Mouse (Mus musculus) hindbrain, embryonic 14.5 days (tissue): ENCODE data around the gene Olfr1418. TPM values are rescaled to one million over a fixed set of nuclear protein-coding genes. Genes with fewer than 3 reads are reported as not detected.

Experiments used
- ATAC-seq: fragments of 200-750 bp; cut with Nextera tagmentation; 2 replicates; pipeline ENCODE4 v1.8.0; 2017; ENCODE audit warnings: moderate number of reproducible peaks, mild to moderate bottlenecking, moderate TSS enrichment, moderate library complexity; ENCODE audit not compliant: low FRiP score
- DNase-seq: peaks from one replicate; pipeline ENCODE4 v3.0.0-alpha.2; 2015; ENCODE audit warnings: low spot score
- H3K27ac ChIP-seq: fragments of 300-500 bp; sonication (generic); 2 replicates; pipeline ENCODE4 v1.5.1; 2014; ENCODE audit warnings: mild to moderate bottlenecking, moderate library complexity
- H3K27me3 ChIP-seq: fragments of 300-500 bp; sonication (generic); 2 replicates; pipeline ENCODE4 v1.6.1; 2014; ENCODE audit warnings: mild to moderate bottlenecking, low read length, mixed read lengths; ENCODE audit not compliant: control insufficient read depth, insufficient read depth
- H3K36me3 ChIP-seq: fragments of 300-500 bp; sonication (generic); replicated peaks from 2 replicates; pipeline ENCODE4 v1.6.1; 2014; ENCODE audit not compliant: control insufficient read depth, insufficient read depth
- H3K4me1 ChIP-seq: fragments of 300-500 bp; sonication (generic); replicated peaks from 2 replicates; pipeline ENCODE4 v1.6.1; 2014; ENCODE audit warnings: antibody characterized with exemption, low read length, mixed read lengths; ENCODE audit not compliant: control insufficient read depth, insufficient read depth
- H3K4me2 ChIP-seq: fragments of 300-500 bp; sonication (generic); replicated peaks from 2 replicates; pipeline ENCODE4 v1.6.1; 2014; ENCODE audit warnings: mild to moderate bottlenecking, moderate library complexity
- H3K4me3 ChIP-seq: fragments of 300-500 bp; sonication (generic); replicated peaks from 2 replicates; pipeline ENCODE4 v1.5.1; 2014; ENCODE audit warnings: mild to moderate bottlenecking, low read length
- H3K9ac ChIP-seq: fragments of 300-500 bp; sonication (generic); 2 replicates; pipeline ENCODE4 v1.6.1; 2014
- H3K9me3 ChIP-seq: fragments of 300-500 bp; sonication (generic); 2 replicates; pipeline ENCODE4 v1.6.1; 2016; ENCODE audit warnings: low read length; ENCODE audit not compliant: control insufficient read depth
- WGBS: fragments of 180-500 bp; shearing (Covaris S2); extraction: QIAGEN DNeasy Blood & Tissue Kit; methylation state at CpG from one replicate; pipeline ENCODE4 v1.1.7; 2014; 5-methylcytosine and 5-hydroxymethylcytosine counted together
- polyA plus RNA-seq: library from polyadenylated mRNA; unstranded; fragments of >200 nt; fragmentation: Nextera tagmentation; extraction: Ambion mirVana; gene quantifications from 2 replicates; pipeline ENCODE4 v1.2.1, GENCODE M21; 2014

The Olfr1418 gene
- polyA plus RNA-seq, 1 experiment from 2014 or later, result not detected

DNA sequence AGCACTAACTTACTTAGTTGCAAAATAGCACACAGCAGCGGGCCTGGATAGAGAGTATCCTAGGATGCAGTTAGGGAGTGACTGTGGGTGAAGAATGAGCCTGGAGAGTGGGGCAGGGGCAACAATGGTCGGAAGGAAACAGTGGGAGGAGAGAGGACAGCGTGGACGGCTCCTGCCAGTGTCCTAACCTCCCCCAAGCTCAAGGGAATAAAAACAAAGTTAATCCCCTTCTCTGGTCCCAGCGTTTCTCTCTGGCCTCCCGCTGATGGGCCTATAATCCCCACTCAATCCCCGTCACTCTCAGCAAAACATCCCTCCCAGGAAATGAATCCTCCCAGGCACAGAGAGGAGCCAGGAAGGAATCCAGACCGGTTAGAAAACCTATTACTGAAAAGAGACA lies 47.2 kb downstream of the Olfr1418 start:
- DNase-seq (no peak), ATAC-seq (no peak)
- WGBS, result 20% methylated on average over 8 of the region's 8 CpGs
- Histone ChIP-seq H3K9ac (no peak overlapping the region), H3K36me3 (no peaks in the 10 kb centered on the region), H3K4me3 (no peak overlapping the region), H3K4me1 (peaks cover 14% of the 10 kb centered on the region), H3K4me2 (0 out of 2 replicates have a peak overlapping the region, but pooled peaks have one; percentile 10), H3K27me3 (peaks cover 16% of the 10 kb centered on the region), H3K9me3 (no peaks in the 10 kb centered on the region), H3K27ac (no peak overlapping the region)

DNA sequence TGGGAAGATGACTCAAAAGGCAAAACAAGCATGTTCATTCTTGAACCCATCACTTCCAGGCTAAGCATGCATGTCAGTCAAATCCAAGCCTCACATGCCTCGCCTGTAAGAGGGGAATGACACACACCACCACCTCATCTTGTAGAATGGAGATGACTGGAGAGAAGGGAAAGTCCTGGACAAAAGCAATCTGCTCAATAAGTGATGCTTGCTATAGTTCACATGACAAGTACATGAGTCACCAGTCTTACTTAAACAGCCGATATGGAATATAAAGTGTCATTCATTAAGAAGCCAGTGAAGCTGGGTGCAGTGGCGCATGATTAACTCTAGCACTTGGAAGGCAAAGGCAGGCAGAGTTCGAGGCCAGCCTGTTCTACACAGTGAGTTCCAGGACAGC lies 47.7 kb downstream of the Olfr1418 start:
- 66% methylated on average over 4 of the region's 4 CpGs for WGBS

DNA sequence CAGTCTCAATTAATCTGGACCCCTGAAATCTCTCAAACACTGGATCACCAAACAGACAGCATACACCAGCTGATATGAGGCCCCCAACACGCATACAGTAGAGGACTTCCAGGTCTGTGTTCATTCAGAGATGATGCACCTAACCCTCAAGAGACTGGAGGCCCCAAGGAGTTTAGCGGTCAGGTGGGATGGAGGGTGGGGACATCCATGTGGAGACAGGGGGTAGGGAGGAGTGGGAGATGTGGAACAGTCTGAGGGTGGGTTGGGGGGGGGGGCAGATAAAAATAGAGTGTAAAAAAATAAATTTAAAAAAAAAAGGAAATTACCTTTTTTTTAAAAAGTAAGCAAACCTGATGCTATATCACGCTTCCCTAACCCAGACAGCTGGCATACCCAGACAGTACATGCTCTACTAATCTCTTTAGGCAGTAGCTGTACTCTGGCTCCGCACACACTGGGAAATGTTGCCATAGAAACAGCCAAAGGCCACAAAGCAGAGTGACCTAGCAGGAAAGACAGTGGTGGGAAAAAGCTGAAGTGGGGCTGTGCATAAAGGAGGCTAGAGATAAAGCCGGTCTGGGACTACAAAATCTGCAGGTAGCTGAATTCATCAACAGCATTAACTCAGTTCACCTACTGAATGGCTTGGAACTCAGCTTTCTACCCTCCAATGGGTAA lies 49.0 kb downstream of the Olfr1418 start:
- DNase-seq (peak; percentile 68), ATAC-seq (peak; percentile 93)
- WGBS, result 36% methylated on average over 5 of the region's 5 CpGs
- H3K4me3 ChIP-seq, result no peak overlapping the region
- peaks cover 7% of the 10 kb centered on the region for H3K4me1 ChIP-seq
- no peak overlapping the region; the same call in 1 of the 2 replicates for H3K4me2 ChIP-seq
- H3K27me3 ChIP-seq, result peaks cover under 1% of the 10 kb centered on the region; the same call in 1 of the 2 replicates
- peak overlapping the region; percentile 54; the same call in 1 of the 2 replicates for H3K27ac ChIP-seq
- no peak overlapping the region for H3K9ac ChIP-seq
- no peaks in the 10 kb centered on the region for H3K9me3 ChIP-seq
- H3K36me3 ChIP-seq, result no peaks in the 10 kb centered on the region

More for the DNA sequence above, 47.7 kb downstream of the Olfr1418 start:
- Histone ChIP-seq H3K27me3 (peaks cover 13% of the 10 kb centered on the region), H3K4me2 (no peak overlapping the region), H3K9ac (no peak overlapping the region), H3K36me3 (no peaks in the 10 kb centered on the region), H3K4me3 (no peak overlapping the region), H3K27ac (no peak overlapping the region), H3K4me1 (peaks cover 14% of the 10 kb centered on the region), H3K9me3 (no peaks in the 10 kb centered on the region)
- DNase-seq (no peak), ATAC-seq (no peak)

DNA sequence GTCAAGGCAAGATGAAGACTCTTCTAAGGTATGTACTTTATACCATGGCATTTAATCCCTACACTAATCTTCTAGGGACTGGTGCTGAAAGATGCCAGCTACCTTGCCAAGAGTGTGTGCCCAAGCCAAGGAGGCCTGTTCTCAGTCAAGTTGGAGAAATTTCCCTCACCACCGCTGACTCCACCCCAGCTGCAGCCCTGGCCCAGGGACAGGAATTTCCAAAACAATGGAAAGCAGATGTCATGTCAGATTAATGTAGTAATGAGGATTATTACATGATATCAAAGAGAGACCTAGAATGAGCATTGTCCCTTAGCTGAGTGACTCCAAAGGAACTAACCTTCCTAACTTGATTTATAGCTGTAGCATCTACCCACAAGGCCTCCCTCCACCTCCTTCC lies 50.0 kb downstream of the Olfr1418 start:
- Histone ChIP-seq H3K4me1 (peaks cover 7% of the 10 kb centered on the region), H3K36me3 (no peaks in the 10 kb centered on the region), H3K4me2 (no peak overlapping the region), H3K9me3 (no peaks in the 10 kb centered on the region), H3K4me3 (no peak overlapping the region), H3K27ac (no peak overlapping the region), H3K9ac (no peak overlapping the region), H3K27me3 (no peaks in the 10 kb centered on the region)
- ATAC-seq (no peak), DNase-seq (no peak)
- WGBS, result 78% methylated on average over 1 of the region's 1 CpGs

DNA sequence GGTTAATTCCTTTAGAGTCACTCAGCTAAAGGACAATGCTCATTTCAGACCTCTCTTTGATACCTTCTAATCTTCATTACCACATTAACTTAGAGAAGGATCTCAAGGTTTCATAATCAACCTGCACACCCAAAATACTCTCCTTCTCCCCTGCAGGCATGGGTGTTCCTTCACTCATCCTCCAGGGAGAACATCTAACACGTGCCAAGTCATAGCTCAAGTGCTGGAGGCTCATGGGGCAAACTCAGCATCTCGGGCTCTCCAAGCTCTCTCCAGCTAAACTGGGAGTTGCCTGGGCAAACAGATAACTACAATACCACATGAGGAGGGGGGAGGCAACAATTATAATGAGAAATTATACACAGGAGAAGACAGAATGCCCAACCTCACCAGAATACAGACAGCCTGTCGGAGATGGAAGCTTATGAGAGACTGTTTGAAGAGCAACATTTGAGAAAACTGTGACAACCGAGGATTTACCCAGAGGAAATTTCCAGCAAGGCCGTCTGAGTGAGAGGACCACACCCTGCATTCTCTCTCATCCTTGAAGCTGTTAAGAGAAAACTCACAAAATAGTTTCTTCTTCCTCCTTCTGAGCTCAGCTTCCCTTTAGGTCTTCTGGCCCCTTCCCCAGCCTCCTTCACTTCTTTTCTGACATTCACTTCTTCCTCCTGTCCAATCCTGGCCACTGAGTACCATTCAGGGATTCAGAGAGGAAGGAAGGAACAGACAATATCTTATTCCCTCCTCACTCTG lies 50.7 kb downstream of the Olfr1418 start:
- Histone ChIP-seq H3K27me3 (no peaks in the 10 kb centered on the region), H3K9me3 (no peaks in the 10 kb centered on the region), H3K36me3 (no peaks in the 10 kb centered on the region), H3K4me3 (no peak overlapping the region), H3K4me2 (no peak overlapping the region), H3K27ac (no peak overlapping the region), H3K9ac (no peak overlapping the region), H3K4me1 (peaks cover 7% of the 10 kb centered on the region)
- no peak for ATAC-seq
- WGBS, result 84% methylated on average over 5 of the region's 5 CpGs
- no peak for DNase-seq

DNA sequence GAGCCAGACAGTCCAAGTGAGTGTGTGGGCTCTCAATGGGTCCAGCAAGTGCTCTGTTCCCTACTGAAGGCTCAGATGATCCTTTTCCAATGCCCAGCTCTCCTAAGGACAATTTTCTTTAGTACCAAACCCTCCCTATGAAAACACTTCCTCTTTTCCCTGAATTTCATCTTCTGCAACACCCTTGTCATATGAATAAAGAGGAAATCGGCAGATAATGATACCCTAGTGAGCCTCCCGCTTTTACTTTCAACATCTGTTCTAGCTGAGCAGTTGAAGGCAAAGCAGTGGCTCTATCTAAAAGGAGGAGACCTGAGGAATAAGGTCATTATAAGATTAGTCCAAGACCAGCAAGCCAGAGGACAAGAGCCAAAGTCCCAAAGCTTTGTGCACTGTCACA lies 52.4 kb downstream of the Olfr1418 start:
- Histone ChIP-seq H3K9me3 (no peaks in the 10 kb centered on the region), H3K27ac (no peak overlapping the region), H3K4me1 (peaks cover 7% of the 10 kb centered on the region), H3K36me3 (no peaks in the 10 kb centered on the region), H3K4me2 (no peak overlapping the region), H3K9ac (no peak overlapping the region), H3K4me3 (no peak overlapping the region), H3K27me3 (no peaks in the 10 kb centered on the region)
- ATAC-seq (no peak), DNase-seq (no peak)
- 91% methylated on average over 2 of the region's 2 CpGs for WGBS

DNA sequence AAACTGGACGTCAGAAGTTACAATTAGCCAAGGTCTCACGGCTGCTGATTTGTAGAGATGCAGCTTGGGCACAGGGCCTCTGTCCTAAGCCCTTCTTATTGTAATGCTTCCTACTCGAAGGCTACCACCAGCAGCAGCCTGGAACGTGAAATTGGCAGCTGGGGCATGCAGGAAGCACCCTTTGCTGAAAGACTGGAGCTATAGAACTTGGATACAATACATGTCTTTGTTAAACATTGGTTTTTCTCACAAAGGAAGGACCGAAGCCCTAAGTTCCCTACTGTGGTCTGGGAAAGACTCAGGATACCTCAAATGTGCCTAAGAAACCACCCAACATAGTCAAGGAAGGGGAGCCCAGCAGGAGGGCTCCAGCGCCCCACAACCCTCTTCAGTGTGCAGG lies 53.0 kb downstream of the Olfr1418 start:
- WGBS, result 21% methylated on average over 6 of the region's 6 CpGs

DNA sequence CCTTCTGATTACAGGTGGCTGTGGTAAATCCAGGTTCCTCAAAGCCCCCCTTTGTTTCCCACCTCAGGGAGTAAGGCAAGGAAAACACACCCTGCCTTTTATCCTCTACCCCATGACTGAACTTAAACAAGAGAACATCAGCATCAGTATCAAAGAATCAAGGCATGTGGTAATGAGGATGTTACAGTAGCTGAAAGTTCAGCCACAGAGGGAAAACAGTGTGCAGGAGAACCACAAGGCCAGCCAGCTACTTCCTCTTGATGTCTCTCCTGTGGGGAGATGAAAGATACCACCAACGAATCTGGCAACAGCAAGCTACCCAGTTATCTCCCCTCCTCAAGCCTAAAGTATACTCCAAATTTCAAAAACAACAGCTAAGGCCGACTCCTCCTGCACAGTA lies 53.6 kb downstream of the Olfr1418 start:
- H3K4me3 ChIP-seq, result no peak overlapping the region
- H3K4me1 ChIP-seq, result peaks cover 4% of the 10 kb centered on the region
- no peak overlapping the region for H3K27ac ChIP-seq
- 75% methylated on average over 2 of the region's 2 CpGs for WGBS
- no peaks in the 10 kb centered on the region for H3K36me3 ChIP-seq
- no peak overlapping the region for H3K9ac ChIP-seq
- no peaks in the 10 kb centered on the region for H3K9me3 ChIP-seq
- H3K4me2 ChIP-seq, result no peak overlapping the region
- DNase-seq, result no peak
- H3K27me3 ChIP-seq, result no peaks in the 10 kb centered on the region
- no peak for ATAC-seq

More for the DNA sequence above, 53.0 kb downstream of the Olfr1418 start:
- Histone ChIP-seq H3K27me3 (no peaks in the 10 kb centered on the region), H3K9ac (no peak overlapping the region), H3K36me3 (no peaks in the 10 kb centered on the region), H3K4me3 (no peak overlapping the region), H3K9me3 (no peaks in the 10 kb centered on the region), H3K4me2 (no peak overlapping the region), H3K27ac (no peak overlapping the region), H3K4me1 (peaks cover 7% of the 10 kb centered on the region)
- ATAC-seq (no peak), DNase-seq (no peak)

DNA sequence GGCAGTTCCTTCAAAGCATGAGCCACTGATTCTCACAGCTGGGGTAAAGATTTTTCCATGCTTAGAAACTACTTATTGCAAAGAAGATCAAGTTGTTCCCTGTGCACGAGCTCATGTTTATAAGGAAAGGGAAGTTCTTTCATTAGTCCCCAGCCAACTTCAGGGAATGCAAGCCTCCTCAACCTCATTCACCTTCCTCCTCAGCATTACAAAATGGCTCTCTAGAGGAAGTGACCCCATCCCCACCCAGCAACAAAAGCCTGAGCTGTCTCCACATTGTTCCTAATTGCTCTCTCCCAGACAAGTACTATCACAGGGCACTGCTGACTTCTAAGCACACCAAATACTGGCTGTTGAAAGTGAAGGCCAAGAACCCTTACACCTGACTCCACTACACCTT lies 56.4 kb downstream of the Olfr1418 start:
- DNase-seq, result no peak
- WGBS, result 58% methylated on average over 1 of the region's 1 CpGs
- H3K9me3 ChIP-seq, result no peaks in the 10 kb centered on the region
- H3K4me3 ChIP-seq, result no peak overlapping the region
- H3K9ac ChIP-seq, result no peak overlapping the region
- H3K27me3 ChIP-seq, result no peaks in the 10 kb centered on the region
- no peak for ATAC-seq
- H3K27ac ChIP-seq, result no peak overlapping the region
- no peak overlapping the region for H3K4me2 ChIP-seq
- no peaks in the 10 kb centered on the region for H3K4me1 ChIP-seq
- H3K36me3 ChIP-seq, result no peaks in the 10 kb centered on the region
